Mouse (Mus musculus): Measurements from ENCODE around the gene Bcl11a. TPM values are rescaled to one million over a fixed set of nuclear protein-coding genes. Genes with fewer than 3 reads are reported as not detected.
"Not testable (repeated sequence)": the region's sequence is repeated elsewhere in the genome, so short reads cannot be mapped to it uniquely, and the experiment has no call there.

Gene Bcl11a
- polyA plus RNA-seq, 1 experiment, result 4.9 TPM

- Histone ChIP-seq H3K27me3 (ENCODE audit: control insufficient read depth) (no peaks in the 10 kb centered on the region), H3K4me1 (ENCODE audit: control insufficient read depth) (peaks cover 86% of the 10 kb centered on the region), H3K36me3 (ENCODE audit: control insufficient read depth) (peaks cover 97% of the 10 kb centered on the region), H3K9me3 (ENCODE audit: control insufficient read depth, low read length) (no peaks in the 10 kb centered on the region), H3K4me3 (replicated peaks) (no peak overlapping the region)
- no peak for TF ChIP-seq GATA1 (IDR thresholded peaks at IDR 0.05; ENCODE audit: low read length)
- no peak for TF ChIP-seq TAL1 (IDR thresholded peaks at IDR 0.05; ENCODE audit: low read length)
Measured at GRCm38 (mm10) chr11:24116582-24117318, 38.9 kb downstream of the Bcl11a start.

- H3K27me3 ChIP-seq (ENCODE audit: control insufficient read depth), result no peaks in the 10 kb centered on the region
- peaks cover 90% of the 10 kb centered on the region for H3K4me1 ChIP-seq (ENCODE audit: control insufficient read depth)
- H3K9me3 ChIP-seq (ENCODE audit: control insufficient read depth, low read length), result no peaks in the 10 kb centered on the region
- TF ChIP-seq TAL1 (IDR thresholded peaks at IDR 0.05; ENCODE audit: low read length) (no peak), GATA1 (IDR thresholded peaks at IDR 0.05; ENCODE audit: low read length) (no peak)
- no peak overlapping the region for H3K4me3 ChIP-seq (replicated peaks)
- H3K36me3 ChIP-seq (ENCODE audit: control insufficient read depth), result peaks cover 93% of the 10 kb centered on the region
Measured at GRCm38 (mm10) chr11:24121136-24121535, 43.3 kb downstream of the Bcl11a start.

GRCm38 (mm10) chr11:24122899-24123298 lies 45.0 kb downstream of the Bcl11a start:
- H3K27me3 ChIP-seq (ENCODE audit: control insufficient read depth), result no peaks in the 10 kb centered on the region
- H3K4me1 ChIP-seq (ENCODE audit: control insufficient read depth), result peaks cover 92% of the 10 kb centered on the region
- peaks cover 95% of the 10 kb centered on the region for H3K36me3 ChIP-seq (ENCODE audit: control insufficient read depth)
- TF ChIP-seq GATA1 (IDR thresholded peaks at IDR 0.05; ENCODE audit: low read length) (no peak), TAL1 (IDR thresholded peaks at IDR 0.05; ENCODE audit: low read length) (no peak)
- H3K9me3 ChIP-seq (ENCODE audit: control insufficient read depth, low read length), result no peaks in the 10 kb centered on the region
- H3K4me3 ChIP-seq (replicated peaks), result no peak overlapping the region

GRCm38 (mm10) chr11:24123991-24124390 lies 46.1 kb downstream of the Bcl11a start:
- no peak overlapping the region for H3K4me3 ChIP-seq (replicated peaks)
- no peaks in the 10 kb centered on the region for H3K9me3 ChIP-seq (ENCODE audit: control insufficient read depth, low read length)
- TF ChIP-seq GATA1 (IDR thresholded peaks at IDR 0.05; ENCODE audit: low read length) (no peak), TAL1 (IDR thresholded peaks at IDR 0.05; ENCODE audit: low read length) (no peak)
- peaks cover 96% of the 10 kb centered on the region for H3K4me1 ChIP-seq (ENCODE audit: control insufficient read depth)
- H3K27me3 ChIP-seq (ENCODE audit: control insufficient read depth), result no peaks in the 10 kb centered on the region
- peaks cover 91% of the 10 kb centered on the region for H3K36me3 ChIP-seq (ENCODE audit: control insufficient read depth)

GRCm38 (mm10) chr11:24125098-24125497 lies 47.2 kb downstream of the Bcl11a start:
- TF ChIP-seq TAL1 (IDR thresholded peaks at IDR 0.05; ENCODE audit: low read length), result no peak
- TF ChIP-seq GATA1 (IDR thresholded peaks at IDR 0.05; ENCODE audit: low read length), result no peak
- Histone ChIP-seq H3K27me3 (ENCODE audit: control insufficient read depth) (no peaks in the 10 kb centered on the region), H3K9me3 (ENCODE audit: control insufficient read depth, low read length) (no peaks in the 10 kb centered on the region), H3K4me1 (ENCODE audit: control insufficient read depth) (peaks cover 96% of the 10 kb centered on the region), H3K4me3 (replicated peaks) (no peak overlapping the region), H3K36me3 (ENCODE audit: control insufficient read depth) (peaks cover 90% of the 10 kb centered on the region)

GRCm38 (mm10) chr11:24128001-24128400 lies 50.1 kb downstream of the Bcl11a start:
- Histone ChIP-seq H3K4me1 (ENCODE audit: control insufficient read depth) (peaks cover 99% of the 10 kb centered on the region), H3K36me3 (ENCODE audit: control insufficient read depth) (peaks cover 90% of the 10 kb centered on the region), H3K9me3 (ENCODE audit: control insufficient read depth, low read length) (no peaks in the 10 kb centered on the region), H3K27me3 (ENCODE audit: control insufficient read depth) (no peaks in the 10 kb centered on the region), H3K4me3 (replicated peaks) (no peak overlapping the region)
- no peak for TF ChIP-seq GATA1 (IDR thresholded peaks at IDR 0.05; ENCODE audit: low read length)
- TF ChIP-seq TAL1 (IDR thresholded peaks at IDR 0.05; ENCODE audit: low read length), result no peak

- Histone ChIP-seq H3K36me3 (ENCODE audit: control insufficient read depth) (peaks cover 89% of the 10 kb centered on the region), H3K4me3 (replicated peaks) (peak overlapping the region; percentile 30), H3K4me1 (ENCODE audit: control insufficient read depth) (peaks cover 99% of the 10 kb centered on the region)
- H3K27me3 ChIP-seq (ENCODE audit: control insufficient read depth); H3K9me3 ChIP-seq (ENCODE audit: control insufficient read depth, low read length): not testable (repeated sequence)
Measured at GRCm38 (mm10) chr11:24128880-24129279, 51.0 kb downstream of the Bcl11a start.

- H3K4me3 ChIP-seq (replicated peaks), result peak overlapping the region; percentile 30
Measured at GRCm38 (mm10) chr11:24129358-24130185, 51.7 kb downstream of the Bcl11a start.

GRCm38 (mm10) chr11:24130186-24130760 lies 52.4 kb downstream of the Bcl11a start:
- no peaks in the 10 kb centered on the region for H3K27me3 ChIP-seq (ENCODE audit: control insufficient read depth)
- no peaks in the 10 kb centered on the region for H3K9me3 ChIP-seq (ENCODE audit: control insufficient read depth, low read length)
- H3K4me1 ChIP-seq (ENCODE audit: control insufficient read depth), result peaks cover 100% of the 10 kb centered on the region
- TF ChIP-seq GATA1 (IDR thresholded peaks at IDR 0.05; ENCODE audit: low read length) (no peak), TAL1 (IDR thresholded peaks at IDR 0.05; ENCODE audit: low read length) (no peak)
- peak overlapping the region; percentile 30 for H3K4me3 ChIP-seq (replicated peaks)
- H3K36me3 ChIP-seq (ENCODE audit: control insufficient read depth), result peaks cover 88% of the 10 kb centered on the region

More at GRCm38 (mm10) chr11:24129358-24130185, 51.7 kb downstream of the Bcl11a start:
- peaks cover 99% of the 10 kb centered on the region for H3K4me1 ChIP-seq (ENCODE audit: control insufficient read depth)
- H3K36me3 ChIP-seq (ENCODE audit: control insufficient read depth), result peaks cover 88% of the 10 kb centered on the region
- H3K27me3 ChIP-seq (ENCODE audit: control insufficient read depth), result no peaks in the 10 kb centered on the region
- no peaks in the 10 kb centered on the region for H3K9me3 ChIP-seq (ENCODE audit: control insufficient read depth, low read length)
- TF ChIP-seq GATA1 (IDR thresholded peaks at IDR 0.05; ENCODE audit: low read length), result peak; percentile 46; the same call in 1 of the 2 replicates
- TF ChIP-seq TAL1 (IDR thresholded peaks at IDR 0.05; ENCODE audit: low read length), result peak; percentile 55

Measured in erythroblast, embryonic 14.5 days (primary cell).